Mouse (Mus musculus) liver, embryonic 12.5 days (tissue): Measurements from ENCODE around the gene Rbm47. TPM values are rescaled to one million over a fixed set of nuclear protein-coding genes. Genes with fewer than 3 reads are reported as not detected.
A peak's percentile ranks its signal among the peaks of the same experiment; 100 is the strongest.
"Not testable (repeated sequence)": the region's sequence is repeated elsewhere in the genome, so short reads cannot be mapped to it uniquely, and the experiment has no call there.

ENCODE experiments used
- ATAC-seq: fragments of 200-750 bp; cut with Nextera tagmentation; 2 replicates; pipeline ENCODE4 v1.8.0; 2017; ENCODE audit warnings: moderate number of reproducible peaks, mild to moderate bottlenecking, moderate library complexity
- H3K27ac ChIP-seq: fragments of 300-500 bp; sonication (generic); 2 replicates; pipeline ENCODE4 v1.5.1; 2016; ENCODE audit warnings: mild to moderate bottlenecking
- H3K27me3 ChIP-seq: fragments of 300-500 bp; sonication (generic); replicated peaks from 2 replicates; pipeline ENCODE4 v1.6.1; 2016; ENCODE audit warnings: mild to moderate bottlenecking, moderate library complexity
- H3K36me3 ChIP-seq: fragments of 300-500 bp; sonication (generic); 2 replicates; pipeline ENCODE4 v1.6.1; 2016; ENCODE audit warnings: mild to moderate bottlenecking, moderate library complexity
- H3K4me1 ChIP-seq: fragments of 300-500 bp; sonication (generic); 2 replicates; pipeline ENCODE4 v1.6.1; 2016
- H3K4me2 ChIP-seq: fragments of 300-500 bp; sonication (generic); 2 replicates; pipeline ENCODE4 v1.6.1; 2016; ENCODE audit warnings: mild to moderate bottlenecking, moderate library complexity
- H3K4me3 ChIP-seq: fragments of 300-500 bp; sonication (generic); 2 replicates; pipeline ENCODE4 v1.5.1; 2016; ENCODE audit warnings: mild to moderate bottlenecking, moderate library complexity
- H3K9ac ChIP-seq: fragments of 300-500 bp; sonication (generic); 2 replicates; pipeline ENCODE4 v1.6.1; 2016; ENCODE audit warnings: mild to moderate bottlenecking, moderate library complexity
- H3K9me3 ChIP-seq: fragments of 300-500 bp; sonication (generic); replicated peaks from 2 replicates; pipeline ENCODE4 v1.6.1; 2016; ENCODE audit warnings: mild to moderate bottlenecking, moderate library complexity
- WGBS: fragments of 180-500 bp; shearing (Covaris S2); methylation state at CpG from one replicate; pipeline ENCODE4 v1.1.7; 2016; ENCODE audit not compliant: insufficient replicate concordance; 5-methylcytosine and 5-hydroxymethylcytosine counted together
- polyA plus RNA-seq: library from polyadenylated mRNA; unstranded; fragments of >200 nt; fragmentation: Nextera tagmentation; extraction: Ambion mirVana; gene quantifications from 2 replicates; pipeline ENCODE4 v1.2.1, GENCODE M21; 2016

Gene Rbm47
- polyA plus RNA-seq, 1 experiment from 2014 or later, result 9.4 TPM

GRCm38 (mm10) chr5:66001232-66001631, 171.7 kb downstream of the Rbm47 start:
- no peak for ATAC-seq
- 60% methylated on average over 5 of the region's 5 CpGs for WGBS
- H3K9ac ChIP-seq, result no peak overlapping the region

GRCm38 (mm10) chr5:66000567-66001125, 172.3 kb downstream of the Rbm47 start:
- WGBS, result 39% methylated on average over 6 of the region's 6 CpGs
- ATAC-seq, result no peak

More at GRCm38 (mm10) chr5:66001232-66001631, 171.7 kb downstream of the Rbm47 start:
- Histone ChIP-seq H3K27me3 (no peaks in the 10 kb centered on the region; the same call in 1 of the 2 replicates), H3K4me2 (no peak overlapping the region), H3K4me1 (peaks cover 13% of the 10 kb centered on the region), H3K36me3 (no peaks in the 10 kb centered on the region), H3K4me3 (no peak overlapping the region), H3K9me3 (no peaks in the 10 kb centered on the region), H3K27ac (no peak overlapping the region)

GRCm38 (mm10) chr5:66000074-66000473, 172.8 kb downstream of the Rbm47 start:
- peaks cover 13% of the 10 kb centered on the region for H3K4me1 ChIP-seq
- 65% methylated on average over 7 of the region's 7 CpGs for WGBS
- no peaks in the 10 kb centered on the region for H3K36me3 ChIP-seq
- no peak overlapping the region for H3K9ac ChIP-seq
- no peaks in the 10 kb centered on the region; the same call in 1 of the 2 replicates for H3K27me3 ChIP-seq
- no peak for ATAC-seq
- H3K4me3 ChIP-seq, result no peak overlapping the region
- H3K27ac ChIP-seq, result no peak overlapping the region
- no peak overlapping the region for H3K4me2 ChIP-seq
- no peaks in the 10 kb centered on the region for H3K9me3 ChIP-seq

More at GRCm38 (mm10) chr5:66000567-66001125, 172.3 kb downstream of the Rbm47 start:
- no peaks in the 10 kb centered on the region for H3K36me3 ChIP-seq
- H3K9ac ChIP-seq, result no peak overlapping the region
- H3K4me1 ChIP-seq, result peaks cover 13% of the 10 kb centered on the region
- no peak overlapping the region for H3K4me3 ChIP-seq
- H3K27ac ChIP-seq, result no peak overlapping the region
- H3K4me2 ChIP-seq, result no peak overlapping the region
- H3K27me3 ChIP-seq, result no peaks in the 10 kb centered on the region; the same call in 1 of the 2 replicates
- no peaks in the 10 kb centered on the region for H3K9me3 ChIP-seq

GRCm38 (mm10) chr5:65999106-65999505, 173.8 kb downstream of the Rbm47 start:
- Histone ChIP-seq H3K27ac (no peak overlapping the region), H3K27me3 (no peaks in the 10 kb centered on the region), H3K4me1 (peaks cover 5% of the 10 kb centered on the region; the same call in 1 of the 2 replicates), H3K36me3 (no peaks in the 10 kb centered on the region), H3K9me3 (no peaks in the 10 kb centered on the region), H3K4me2 (no peak overlapping the region), H3K4me3 (no peak overlapping the region), H3K9ac (no peak overlapping the region)
- WGBS, result 70% methylated on average over 7 of the region's 7 CpGs
- ATAC-seq, result no peak

- Histone ChIP-seq H3K27me3 (no peaks in the 10 kb centered on the region), H3K4me2 (no peak overlapping the region), H3K9me3 (no peaks in the 10 kb centered on the region), H3K4me3 (no peak overlapping the region), H3K4me1 (no peaks in the 10 kb centered on the region), H3K36me3 (no peaks in the 10 kb centered on the region), H3K9ac (no peak overlapping the region), H3K27ac (no peak overlapping the region)
- ATAC-seq, result no peak
These were observed 175.1 kb downstream of the Rbm47 start for GRCm38 (mm10) chr5:65997813-65998212.

- 47% methylated on average over 6 of the region's 6 CpGs for WGBS
- no peak for ATAC-seq
- no peak overlapping the region for H3K9ac ChIP-seq
These were observed 178.3 kb downstream of the Rbm47 start for GRCm38 (mm10) chr5:65994643-65995042.

GRCm38 (mm10) chr5:65991191-65991590, 181.7 kb downstream of the Rbm47 start:
- peak; percentile 44; the same call in 1 of the 2 replicates for ATAC-seq
- no peaks in the 10 kb centered on the region for H3K4me1 ChIP-seq
- no peaks in the 10 kb centered on the region for H3K27me3 ChIP-seq
- no peak overlapping the region for H3K4me3 ChIP-seq
- H3K27ac ChIP-seq, result no peak overlapping the region
- H3K9me3 ChIP-seq, result no peaks in the 10 kb centered on the region
- 46% methylated on average over 2 of the region's 2 CpGs for WGBS
- no peak overlapping the region for H3K9ac ChIP-seq
- H3K36me3 ChIP-seq, result no peaks in the 10 kb centered on the region
- H3K4me2 ChIP-seq, result no peak overlapping the region

More at GRCm38 (mm10) chr5:65994643-65995042, 178.3 kb downstream of the Rbm47 start:
- Histone ChIP-seq H3K36me3 (no peaks in the 10 kb centered on the region), H3K9me3 (no peaks in the 10 kb centered on the region), H3K27ac (no peak overlapping the region), H3K4me2 (no peak overlapping the region), H3K27me3 (no peaks in the 10 kb centered on the region), H3K4me1 (no peaks in the 10 kb centered on the region), H3K4me3 (no peak overlapping the region)

GRCm38 (mm10) chr5:65987004-65987403, 185.9 kb downstream of the Rbm47 start:
- H3K9me3 ChIP-seq, H3K9ac ChIP-seq, H3K36me3 ChIP-seq, H3K27me3 ChIP-seq, ATAC-seq, H3K4me2 ChIP-seq, H3K27ac ChIP-seq, H3K4me3 ChIP-seq, H3K4me1 ChIP-seq: not testable (repeated sequence)
- WGBS, result 54% methylated on average over 3 of the region's 3 CpGs

- H3K27me3 ChIP-seq, result no peaks in the 10 kb centered on the region
- WGBS, result 67% methylated on average over 5 of the region's 5 CpGs
- H3K4me1 ChIP-seq, result no peaks in the 10 kb centered on the region
- no peak overlapping the region for H3K4me2 ChIP-seq
- no peaks in the 10 kb centered on the region for H3K36me3 ChIP-seq
- H3K27ac ChIP-seq, result no peak overlapping the region
- H3K9ac ChIP-seq, result no peak overlapping the region
- no peak for ATAC-seq
- H3K9me3 ChIP-seq, result no peaks in the 10 kb centered on the region
- no peak overlapping the region for H3K4me3 ChIP-seq
These were observed 186.5 kb downstream of the Rbm47 start for GRCm38 (mm10) chr5:65986426-65986825.

GRCm38 (mm10) chr5:65975731-65976130, 197.2 kb downstream of the Rbm47 start:
- no peaks in the 10 kb centered on the region for H3K4me1 ChIP-seq
- no peak overlapping the region for H3K4me3 ChIP-seq
- no peaks in the 10 kb centered on the region for H3K9me3 ChIP-seq
- ATAC-seq, result no peak
- no peak overlapping the region for H3K27ac ChIP-seq
- H3K4me2 ChIP-seq, result no peak overlapping the region
- H3K36me3 ChIP-seq, result no peaks in the 10 kb centered on the region
- H3K27me3 ChIP-seq, result no peaks in the 10 kb centered on the region
- no peak overlapping the region for H3K9ac ChIP-seq
- WGBS, result 69% methylated on average over 13 of the region's 13 CpGs

GRCm38 (mm10) chr5:65973189-65973588, 199.7 kb downstream of the Rbm47 start:
- Histone ChIP-seq H3K9ac (no peak overlapping the region), H3K4me3 (no peak overlapping the region), H3K27me3 (no peaks in the 10 kb centered on the region), H3K27ac (no peak overlapping the region), H3K9me3 (no peaks in the 10 kb centered on the region), H3K36me3 (no peaks in the 10 kb centered on the region), H3K4me2 (no peak overlapping the region), H3K4me1 (no peaks in the 10 kb centered on the region)
- ATAC-seq, result no peak
- WGBS, result 45% methylated on average over 2 of the region's 2 CpGs

GRCm38 (mm10) chr5:65968004-65968403, 204.9 kb downstream of the Rbm47 start:
- no peak for ATAC-seq
- Histone ChIP-seq H3K36me3 (no peaks in the 10 kb centered on the region), H3K27me3 (peaks cover 7% of the 10 kb centered on the region; the same call in 1 of the 2 replicates), H3K4me1 (no peaks in the 10 kb centered on the region), H3K4me3 (no peak overlapping the region), H3K4me2 (no peak overlapping the region), H3K9me3 (no peaks in the 10 kb centered on the region), H3K9ac (no peak overlapping the region), H3K27ac (no peak overlapping the region)
- WGBS, result 85% methylated on average over 3 of the region's 3 CpGs

GRCm38 (mm10) chr5:65967091-65967490, 205.8 kb downstream of the Rbm47 start:
- no peak overlapping the region for H3K27ac ChIP-seq
- WGBS, result 55% methylated on average over 12 of the region's 12 CpGs
- ATAC-seq, result no peak

More at GRCm38 (mm10) chr5:65967091-65967490, 205.8 kb downstream of the Rbm47 start:
- Histone ChIP-seq H3K9ac (no peak overlapping the region), H3K4me1 (no peaks in the 10 kb centered on the region), H3K4me3 (no peak overlapping the region), H3K9me3 (no peaks in the 10 kb centered on the region), H3K4me2 (no peak overlapping the region), H3K36me3 (no peaks in the 10 kb centered on the region), H3K27me3 (peaks cover 7% of the 10 kb centered on the region; the same call in 1 of the 2 replicates)
